Mouse (Mus musculus): ENCODE measurements around the gene Gsk3b.
"Not testable (repeated sequence)": the region's sequence is repeated elsewhere in the genome, so short reads cannot be mapped to it uniquely, and the experiment has no call there.

Gene Gsk3b

GRCm38 (mm10) chr16:38191460-38191859, 102.7 kb downstream of the Gsk3b start:
- no peak for DNase-seq

GRCm38 (mm10) chr16:38192640-38193039, 103.8 kb downstream of the Gsk3b start:
- DNase-seq: no peak

GRCm38 (mm10) chr16:38197299-38197698, 108.5 kb downstream of the Gsk3b start:
- peak; percentile 72 for DNase-seq

GRCm38 (mm10) chr16:38205272-38205671, 116.5 kb downstream of the Gsk3b start:
- DNase-seq: no peak

GRCm38 (mm10) chr16:38222491-38222890, 133.7 kb downstream of the Gsk3b start:
- not testable (repeated sequence) for DNase-seq

GRCm38 (mm10) chr16:38236936-38237585, 148.3 kb downstream of the Gsk3b start:
- DNase-seq: no peak

- DNase-seq: peak; percentile 32
These were observed 150.9 kb downstream of the Gsk3b start for GRCm38 (mm10) chr16:38239729-38240128.

- DNase-seq: no peak
These were observed 151.4 kb downstream of the Gsk3b start for GRCm38 (mm10) chr16:38240167-38240566.

- no peak for DNase-seq
These were observed 155.3 kb downstream of the Gsk3b start for GRCm38 (mm10) chr16:38244111-38244510.

- no peak for DNase-seq
These were observed 156.6 kb downstream of the Gsk3b start for GRCm38 (mm10) chr16:38245379-38245778.

- DNase-seq: no peak
These were observed 157.2 kb downstream of the Gsk3b start for GRCm38 (mm10) chr16:38245849-38246585.

GRCm38 (mm10) chr16:38248331-38248961, 159.6 kb downstream of the Gsk3b start:
- peak; percentile 12 for DNase-seq

GRCm38 (mm10) chr16:38250467-38250866, 161.7 kb downstream of the Gsk3b start:
- no peak for DNase-seq

- DNase-seq: no peak
These were observed 165.2 kb downstream of the Gsk3b start for GRCm38 (mm10) chr16:38254001-38254400.

- DNase-seq: no peak
These were observed 166.3 kb downstream of the Gsk3b start for GRCm38 (mm10) chr16:38255107-38255506.

GRCm38 (mm10) chr16:38255927-38256326, 167.1 kb downstream of the Gsk3b start:
- DNase-seq: no peak

GRCm38 (mm10) chr16:38271601-38272000, 182.8 kb downstream of the Gsk3b start:
- DNase-seq: no peak

GRCm38 (mm10) chr16:38272483-38272882, 183.7 kb downstream of the Gsk3b start:
- no peak for DNase-seq

GRCm38 (mm10) chr16:38274737-38275136, 185.9 kb downstream of the Gsk3b start:
- DNase-seq: peak; percentile 36

- DNase-seq: no peak
These were observed 191.0 kb downstream of the Gsk3b start for GRCm38 (mm10) chr16:38279794-38280193.

GRCm38 (mm10) chr16:38280951-38281350, 192.2 kb downstream of the Gsk3b start:
- DNase-seq: no peak

GRCm38 (mm10) chr16:38282559-38283160, 193.9 kb downstream of the Gsk3b start:
- DNase-seq: peak; percentile 36

- no peak for DNase-seq
These were observed 194.5 kb downstream of the Gsk3b start for GRCm38 (mm10) chr16:38283300-38283699.

All from kidney, postnatal 14 days (tissue).